Comparison of ENCODE assay signal across 27 mouse cellular contexts in the genomic region with DNA sequence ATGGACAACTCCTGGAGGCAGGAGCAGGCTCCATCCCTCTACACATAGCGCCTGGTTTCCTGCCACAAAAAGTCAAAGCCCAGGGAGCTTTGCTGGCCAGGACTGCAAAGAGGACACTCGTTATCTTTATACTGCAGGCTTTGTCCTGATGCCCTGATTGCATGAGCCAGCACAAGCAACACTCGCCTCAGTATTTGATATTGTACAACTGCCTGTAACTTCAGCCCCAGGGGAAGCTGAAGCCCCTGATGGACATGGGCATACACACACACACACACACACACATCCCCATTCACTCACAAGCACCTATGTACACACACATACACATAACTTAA. TPM values are rescaled to one million over a fixed set of nuclear protein-coding genes. Genes with fewer than 3 reads are reported as not detected.
DNase-seq lines count a peak whose midpoint lies in the region; ATAC-seq and TF ChIP-seq lines count a peak whose summit lies in the region.
"Had no signal": no experiment of that assay in that cellular context is flagged by ENCODE, and none has a peak within 500 bp of the region (broad histone marks: within the 10 kb centered on the region; RNA-seq: fewer than 3 reads in every experiment).

No protein-coding gene starts in this region.

- no peaks in the 10 kb centered on the region for H3K27me3 ChIP-seq in liver, embryonic 11.5 days (replicated peaks; ENCODE audit: control insufficient read depth, insufficient read depth, low read length)
- H3K27me3 ChIP-seq in liver, postnatal 0 days (ENCODE audit: insufficient read depth, low read length) = no peaks in the 10 kb centered on the region
- H3K27me3 ChIP-seq in thymus, adult 2 months (ENCODE audit: control insufficient read depth, insufficient read depth, low read length) = no peaks in the 10 kb centered on the region
- H3K27me3 ChIP-seq: intestine, embryonic 15.5 days; neural tube, embryonic 12.5 days had no signal

- H3K27ac ChIP-seq in liver, embryonic 11.5 days (ENCODE audit: low read depth, low read length) = no peak overlapping the region
- H3K27ac ChIP-seq in liver, postnatal 0 days (ENCODE audit: low read depth) = no peak overlapping the region
- no peak overlapping the region for H3K27ac ChIP-seq in thymus, adult 2 months (ENCODE audit: control insufficient read depth, insufficient read depth, low read length)
- H3K27ac ChIP-seq: heart, embryonic 10.5 days; intestine, embryonic 15.5 days; layer of hippocampus, adult 2 months; limb, embryonic 10.5 days; macrophage; neural tube, embryonic 12.5 days had no signal

- no peaks in the 10 kb centered on the region for H3K9me3 ChIP-seq in liver, embryonic 11.5 days (ENCODE audit: control insufficient read depth, low read length)
- no peaks in the 10 kb centered on the region for H3K9me3 ChIP-seq in liver, postnatal 0 days (ENCODE audit: low read length)
- H3K9me3 ChIP-seq: heart, embryonic 10.5 days; intestine, embryonic 15.5 days; limb, embryonic 10.5 days; neural tube, embryonic 12.5 days had no signal

- 0 out of 2 replicates have a peak overlapping the region, but pooled peaks have one; percentile 14 for H3K4me2 ChIP-seq in liver, embryonic 11.5 days
- no peak overlapping the region for H3K4me2 ChIP-seq in liver, postnatal 0 days (ENCODE audit: low read depth, low read length)
- H3K4me2 ChIP-seq: intestine, embryonic 15.5 days; neural tube, embryonic 12.5 days had no signal

- peaks cover 18% of the 10 kb centered on the region for H3K4me1 ChIP-seq in liver, embryonic 11.5 days (replicated peaks; ENCODE audit: control insufficient read depth, insufficient read depth, low read length)
- H3K4me1 ChIP-seq in liver, postnatal 0 days (ENCODE audit: insufficient read depth) = peaks cover 20% of the 10 kb centered on the region
- H3K4me1 ChIP-seq in thymus, adult 2 months (replicated peaks; ENCODE audit: control insufficient read depth, insufficient read depth, low read length) = no peaks in the 10 kb centered on the region
- H3K4me1 ChIP-seq: heart, embryonic 10.5 days; intestine, embryonic 15.5 days; limb, embryonic 10.5 days; neural tube, embryonic 12.5 days had no signal

- no peak overlapping the region for H3K9ac ChIP-seq in liver, embryonic 11.5 days (ENCODE audit: low read depth, low read length)
- no peak overlapping the region for H3K9ac ChIP-seq in liver, postnatal 0 days (replicated peaks)
- H3K9ac ChIP-seq: intestine, embryonic 15.5 days; neural tube, embryonic 12.5 days had no signal

- peak; percentile 67 for DNase-seq in 416B (ENCODE audit: low read depth)
- DNase-seq in c-Kit-positive CD71-positive TER-119-positive erythroid progenitor cells, embryonic 14.5 days (ENCODE audit: low spot score) = peak; percentile 48
- no peak for DNase-seq in liver, embryonic 11.5 days (ENCODE audit: low spot score)
- no peak for DNase-seq in liver, postnatal 0 days
- DNase-seq in thymus, adult 2 months = no peak
- DNase-seq in spleen, postnatal 4 days (ENCODE audit: low spot score in 2 of 2) = no peak
- no peak for DNase-seq in gastrocnemius, adult 8-10 months (ENCODE audit: low spot score in 2 of 2)
- DNase-seq: adrenal gland, postnatal 14 days; cerebellum, adult 11 months; cerebellum, postnatal 10 days; heart, postnatal 4 days; kidney, adult 8-10 months; kidney, postnatal 10 days; midbrain, embryonic 14.5 days; right cerebral cortex, postnatal 14 days; thymus, postnatal 14 days had no signal

- peak; percentile 60 for TF ChIP-seq EP300 in liver, postnatal 0 days (IDR thresholded peaks at IDR 0.05; ENCODE audit: low read depth)

- 43% methylated on average over 3 of the region's 3 CpGs for WGBS in liver, embryonic 11.5 days
- 44% methylated on average over 3 of the region's 3 CpGs for WGBS in liver, postnatal 0 days (ENCODE audit: insufficient replicate concordance)
- 92% methylated on average over 3 of the region's 3 CpGs for WGBS in thymus, adult 2 months

- no peaks in the 10 kb centered on the region for H3K36me3 ChIP-seq in liver, embryonic 11.5 days (ENCODE audit: control insufficient read depth, insufficient read depth, low read length)
- no peaks in the 10 kb centered on the region for H3K36me3 ChIP-seq in liver, postnatal 0 days (replicated peaks; ENCODE audit: insufficient read depth, low read length)
- no peaks in the 10 kb centered on the region for H3K36me3 ChIP-seq in thymus, adult 2 months (ENCODE audit: control insufficient read depth, insufficient read depth, low read length)
- H3K36me3 ChIP-seq: heart, embryonic 10.5 days; intestine, embryonic 15.5 days; limb, embryonic 10.5 days; neural tube, embryonic 12.5 days had no signal

- peak; percentile 82 for ATAC-seq in liver, embryonic 11.5 days (replicated peaks; ENCODE audit: low FRiP score)
- peak; percentile 73 for ATAC-seq in liver, postnatal 0 days
- ATAC-seq in CD4-positive, CD25-positive, alpha-beta regulatory T cell, adult 4 months = no peak
- ATAC-seq: activated CD4-positive, CD25-positive, alpha-beta regulatory T cell, adult 4 months; forebrain, embryonic 16.5 days; hindbrain, embryonic 16.5 days; intestine, embryonic 15.5 days; lung, postnatal 0 days had no signal

- TF ChIP-seq CTCF in liver, postnatal 0 days (IDR thresholded peaks at IDR 0.05; ENCODE audit: low read depth) = no peak
- no peak for TF ChIP-seq CTCF in thymus, adult 2 months (IDR thresholded peaks at IDR 0.05; ENCODE audit: borderline replicate concordance, control insufficient read depth, extremely low read depth, insufficient read depth, low read length, poor library complexity)

- no peak for TF ChIP-seq POLR2A in thymus, adult 2 months (IDR thresholded peaks at IDR 0.05; ENCODE audit: control insufficient read depth, extremely low read depth, insufficient read depth, low read length, poor library complexity)

- no peak overlapping the region for H3K4me3 ChIP-seq in liver, embryonic 11.5 days (ENCODE audit: low read depth, low read length)
- H3K4me3 ChIP-seq in liver, postnatal 0 days (ENCODE audit: low read depth, low read length) = no peak overlapping the region
- H3K4me3 ChIP-seq in thymus, adult 2 months (ENCODE audit: control insufficient read depth, insufficient read depth, low read length) = no peak overlapping the region
- H3K4me3 ChIP-seq: heart, embryonic 10.5 days; intestine, embryonic 15.5 days; layer of hippocampus, adult 2 months; limb, embryonic 10.5 days; neural tube, embryonic 12.5 days had no signal

RNA-seq across cellular contexts. Expression of gene Pcbp1, which starts 16.3 kb away (rescaled TPM):
- polyA plus RNA-seq in liver, embryonic 11.5 days (2014; fragmentation: Nextera tagmentation; extraction: Ambion mirVana) = 543 and 554 TPM in 2 replicates
- 206 and 208 TPM in 2 replicates for polyA plus RNA-seq in liver, postnatal 0 days (2015; fragmentation: Nextera tagmentation; extraction: Ambion mirVana)
- polyA plus RNA-seq in thymus, adult 2 months (2012; rRNA removed) = 291 and 363 TPM in 2 replicates
- 10 to 100 TPM; 18.5 to 35.3 TPM for polyA plus RNA-seq in CD4-positive, CD25-positive, alpha-beta regulatory T cell, adult 4 months (2017; shearing (Covaris generic))
- 100 to 1,000 TPM; 114 to 149 (median 126) TPM for total RNA-seq in gastrocnemius, adult 8-10 months (2022)

Comparison
In these comparisons a context has a peak if more than half of its experiments do, and no peak if none do; other contexts are left out.
1. DNase-seq: peak in 416B (single experiment) and c-Kit-positive CD71-positive TER-119-positive erythroid progenitor cells, embryonic 14.5 days (single experiment); none in liver, embryonic 11.5 days (single experiment), liver, postnatal 0 days (single experiment), thymus, adult 2 months (single experiment), spleen, postnatal 4 days (0 of 2) and gastrocnemius, adult 8-10 months (0 of 2).